Mouse (Mus musculus) thymus, adult 2 months (tissue): ENCODE results near the gene Upp2.

Source experiments
- CTCF ChIP-seq: fragments of 200-500 bp; IDR thresholded peaks from 2 replicates; pipeline ENCODE4 v1.5.1; 2012; ENCODE audit warnings: mild to moderate bottlenecking, control low read depth, low read length, moderate library complexity, borderline replicate concordance; ENCODE audit not compliant: control insufficient read depth, poor library complexity, insufficient read depth; ENCODE audit errors: extremely low read depth
- POLR2A ChIP-seq: fragments of 200-500 bp; IDR thresholded peaks from 2 replicates; pipeline ENCODE4 v1.6.1; 2012; ENCODE audit warnings: mild to moderate bottlenecking, low read length, control low read depth, moderate library complexity; ENCODE audit not compliant: control insufficient read depth, poor library complexity, insufficient read depth; ENCODE audit errors: extremely low read depth

DNA sequence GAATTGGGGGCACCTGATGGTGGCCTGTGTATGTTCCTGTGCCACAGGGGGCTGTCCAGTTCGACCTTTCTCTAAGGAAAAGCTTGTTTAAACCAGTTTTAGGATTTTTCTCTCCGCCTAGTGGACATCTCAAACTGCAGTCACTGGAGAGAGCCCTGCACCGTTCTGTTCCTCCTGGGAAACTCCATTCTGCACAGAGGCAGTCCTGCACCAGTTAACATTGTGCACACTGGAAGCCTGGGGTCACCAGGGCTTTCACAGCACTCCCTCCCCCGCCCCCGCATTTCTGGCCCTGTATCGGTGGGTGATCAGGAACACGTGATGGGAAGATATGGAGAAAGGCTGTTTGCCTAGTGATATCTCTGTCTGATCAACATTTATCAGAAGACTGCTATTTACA lies 133.3 kb downstream of the Upp2 start:
- TF ChIP-seq POLR2A: no peak
- TF ChIP-seq CTCF: no peak
